Mouse (Mus musculus): ENCODE data around the gene Clcnkb. TPM values are rescaled to one million over a fixed set of nuclear protein-coding genes. Genes with fewer than 3 reads are reported as not detected.
A peak's percentile ranks its signal among the peaks of the same experiment; 100 is the strongest.

The Clcnkb gene
- polyA plus RNA-seq, 1 experiment from 2014 or later, result not detected

DNA sequence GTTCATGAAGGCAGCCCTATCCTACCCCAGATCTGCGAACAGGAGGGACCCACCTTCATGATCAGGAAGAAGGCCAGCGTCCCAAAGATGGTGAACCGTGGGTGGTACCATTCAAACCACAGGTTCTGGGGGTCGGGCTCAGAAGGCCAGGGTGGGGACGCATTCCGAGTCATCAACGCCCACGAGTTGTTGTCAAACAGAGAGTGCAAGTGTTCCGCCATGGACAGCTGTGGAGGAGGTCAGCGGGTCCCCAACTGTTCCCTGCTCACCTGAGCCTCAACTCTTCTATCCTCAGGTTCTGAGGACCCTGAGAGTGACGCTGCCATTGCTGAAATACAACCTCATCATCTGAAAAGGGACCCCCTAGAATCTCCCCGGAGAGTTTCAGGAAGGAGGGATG, 24.5 kb downstream of the Clcnkb start:
- no peak overlapping the region for H3K4me2 ChIP-seq
- no peak overlapping the region for H3K9ac ChIP-seq
- H3K4me3 ChIP-seq, result no peak overlapping the region
- H3K9me3 ChIP-seq, result no peaks in the 10 kb centered on the region
- no peak overlapping the region for H3K27ac ChIP-seq
- H3K36me3 ChIP-seq, result no peaks in the 10 kb centered on the region
- 83% methylated on average over 12 of the region's 12 CpGs for WGBS
- peaks cover 19% of the 10 kb centered on the region for H3K27me3 ChIP-seq
- peaks cover 4% of the 10 kb centered on the region; the same call in 1 of the 2 replicates for H3K4me1 ChIP-seq (replicated peaks)
- ATAC-seq (ENCODE audit: low FRiP score), result no peak

DNA sequence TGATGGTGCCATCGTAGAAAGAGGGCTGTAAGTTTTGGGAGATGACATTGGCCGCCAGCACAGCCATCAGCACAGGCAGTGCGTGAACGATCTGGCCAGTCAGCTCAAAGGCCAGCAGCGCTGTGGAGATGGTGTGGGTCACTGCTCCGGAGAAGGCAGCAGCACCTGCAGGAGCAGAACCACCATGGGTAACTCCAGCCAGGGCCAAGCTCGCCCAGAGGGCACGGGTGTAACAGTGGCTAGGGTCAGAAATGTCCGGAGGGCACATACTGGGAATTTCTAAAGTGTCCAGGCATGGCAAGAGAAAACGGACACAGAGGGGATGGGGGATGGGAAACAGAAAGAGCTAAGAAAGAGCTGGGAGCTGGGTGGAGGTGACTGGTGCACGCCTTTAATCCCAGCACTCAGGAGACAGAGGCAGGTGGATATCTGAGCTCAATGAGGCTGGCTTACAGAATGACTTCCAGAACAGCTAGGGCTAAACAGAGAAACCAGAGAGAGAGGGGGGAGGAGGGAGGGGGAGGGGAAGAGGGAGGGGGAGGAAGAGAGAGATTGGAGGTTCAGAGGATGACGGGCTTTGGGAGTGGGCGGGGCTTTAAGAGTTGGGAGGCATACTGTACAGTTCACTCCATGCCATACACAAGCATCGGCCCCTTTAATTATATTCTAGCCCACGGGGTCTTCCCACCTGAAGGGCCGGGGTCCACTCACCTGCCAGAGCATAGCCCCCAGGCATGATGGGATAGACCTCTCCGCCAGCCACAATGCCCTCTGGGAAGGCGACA, 26.3 kb downstream of the Clcnkb start:
- Histone ChIP-seq H3K9ac (no peak overlapping the region), H3K36me3 (no peaks in the 10 kb centered on the region), H3K27ac (no peak overlapping the region), H3K27me3 (peaks cover 12% of the 10 kb centered on the region), H3K9me3 (no peaks in the 10 kb centered on the region), H3K4me1 (replicated peaks) (peaks cover 2% of the 10 kb centered on the region; the same call in 1 of the 2 replicates), H3K4me3 (no peak overlapping the region), H3K4me2 (no peak overlapping the region)
- ATAC-seq (ENCODE audit: low FRiP score), result no peak
- 70% methylated on average over 18 of the region's 18 CpGs for WGBS

DNA sequence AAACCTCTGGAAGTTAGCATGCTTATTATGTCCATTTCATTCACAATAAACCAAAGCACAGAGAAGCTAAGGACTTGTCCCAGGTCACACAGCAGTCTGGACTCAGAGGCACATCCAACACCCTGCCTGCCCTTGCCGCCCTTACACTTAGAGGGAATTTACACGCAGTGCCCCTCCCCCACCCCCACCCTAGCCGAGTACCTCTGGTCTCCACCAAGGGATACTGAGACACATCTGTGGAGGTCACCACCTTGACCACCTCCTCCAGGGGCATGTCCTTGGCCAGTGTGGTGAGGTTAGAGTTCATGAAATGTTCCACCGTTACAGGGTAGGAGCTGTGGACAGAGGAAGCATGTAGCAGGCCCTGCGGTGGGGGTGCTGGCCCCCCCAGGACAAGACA, 27.9 kb downstream of the Clcnkb start:
- 64% methylated on average over 5 of the region's 5 CpGs for WGBS
- Histone ChIP-seq H3K9ac (no peak overlapping the region), H3K27me3 (peaks cover 25% of the 10 kb centered on the region), H3K4me3 (no peak overlapping the region), H3K36me3 (no peaks in the 10 kb centered on the region), H3K4me2 (no peak overlapping the region), H3K4me1 (replicated peaks) (peaks cover 11% of the 10 kb centered on the region; the same call in 1 of the 2 replicates), H3K27ac (no peak overlapping the region), H3K9me3 (no peaks in the 10 kb centered on the region)
- no peak for ATAC-seq (ENCODE audit: low FRiP score)

DNA sequence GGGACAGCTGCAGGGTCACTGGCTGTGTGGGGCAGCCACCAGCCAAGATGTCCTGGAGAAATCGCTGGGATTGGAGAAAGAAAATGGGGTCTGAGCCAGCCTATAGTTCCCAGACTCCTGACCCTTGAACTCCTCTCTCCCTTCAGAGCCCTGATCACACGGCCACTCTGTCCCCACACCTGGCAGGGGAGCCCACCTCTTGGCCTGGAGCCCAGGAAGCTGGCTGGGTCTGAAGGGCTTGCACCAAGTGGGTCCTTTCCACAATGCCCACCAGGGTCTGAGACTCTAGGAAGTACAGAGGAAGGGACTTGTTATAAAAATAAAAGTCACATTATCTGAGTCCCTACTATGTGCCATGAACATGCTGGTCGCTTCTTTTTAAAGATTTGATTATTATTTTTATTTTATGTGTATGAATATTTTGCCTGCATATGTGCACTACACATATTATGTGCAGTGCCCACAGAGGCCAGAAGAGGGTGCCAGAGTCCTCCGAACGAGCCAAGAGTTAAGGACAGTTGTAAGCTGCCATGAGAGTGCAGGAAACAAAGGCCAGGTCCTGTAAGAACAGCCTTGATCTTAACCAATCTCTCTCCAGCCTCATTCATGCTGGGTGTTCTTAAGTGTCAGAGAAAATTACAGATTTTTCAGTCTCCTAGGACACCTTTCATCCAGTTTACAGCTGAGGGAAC, 28.6 kb downstream of the Clcnkb start:
- Histone ChIP-seq H3K27ac (no peak overlapping the region), H3K27me3 (peaks cover 30% of the 10 kb centered on the region), H3K36me3 (no peaks in the 10 kb centered on the region), H3K9ac (no peak overlapping the region), H3K4me2 (no peak overlapping the region), H3K9me3 (no peaks in the 10 kb centered on the region), H3K4me3 (no peak overlapping the region), H3K4me1 (replicated peaks) (peaks cover 17% of the 10 kb centered on the region)
- WGBS, result 20% methylated on average over 5 of the region's 5 CpGs
- ATAC-seq (ENCODE audit: low FRiP score), result no peak

DNA sequence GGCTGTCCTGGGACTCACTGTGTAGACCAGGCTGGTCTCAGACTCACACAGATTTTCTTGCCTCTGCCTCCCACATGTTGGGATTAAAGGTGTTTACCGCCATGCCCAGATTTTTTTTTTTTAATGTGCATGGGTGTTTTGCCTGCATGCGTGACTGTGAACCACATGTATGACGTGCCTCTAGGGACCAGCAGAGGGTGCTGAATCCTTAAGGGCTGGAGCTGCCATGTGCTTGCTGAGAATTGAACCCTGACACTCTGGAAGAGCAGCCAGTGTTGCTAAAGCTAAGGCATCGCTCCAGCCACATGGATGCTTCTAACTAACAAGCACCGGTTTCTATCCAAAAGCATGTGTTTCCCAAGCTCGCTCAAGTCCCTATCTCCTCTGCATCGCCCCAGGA, 29.7 kb downstream of the Clcnkb start:
- H3K9ac ChIP-seq, result no peak overlapping the region
- H3K4me2 ChIP-seq, result no peak overlapping the region
- ATAC-seq (ENCODE audit: low FRiP score), result no peak
- H3K4me3 ChIP-seq, result no peak overlapping the region
- 77% methylated on average over 7 of the region's 7 CpGs for WGBS
- H3K36me3 ChIP-seq, result no peaks in the 10 kb centered on the region
- H3K27ac ChIP-seq, result no peak overlapping the region
- peaks cover 19% of the 10 kb centered on the region for H3K4me1 ChIP-seq (replicated peaks)
- H3K27me3 ChIP-seq, result peaks cover 38% of the 10 kb centered on the region
- H3K9me3 ChIP-seq, result no peaks in the 10 kb centered on the region

DNA sequence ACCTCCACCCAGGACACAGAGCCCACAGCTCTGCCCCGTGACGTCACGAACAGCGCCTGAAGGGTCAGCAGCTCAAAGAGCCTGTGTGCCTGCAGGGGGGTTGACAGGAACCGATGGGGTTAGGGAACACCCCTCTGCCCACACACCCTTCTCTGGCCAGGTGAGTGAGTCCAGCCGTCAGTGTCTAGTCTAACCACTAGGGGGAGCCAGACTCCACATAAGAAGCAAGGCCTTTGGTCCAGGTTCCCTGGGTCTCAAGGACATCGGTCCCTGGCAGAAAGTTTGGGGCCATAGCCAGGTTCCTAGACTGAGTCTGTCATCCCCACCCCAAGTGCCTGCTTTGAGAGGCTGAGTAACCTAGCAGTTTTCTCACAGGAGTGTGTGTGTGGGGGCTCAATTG, 30.5 kb downstream of the Clcnkb start:
- no peaks in the 10 kb centered on the region for H3K36me3 ChIP-seq
- peaks cover 47% of the 10 kb centered on the region for H3K27me3 ChIP-seq
- no peak overlapping the region for H3K4me3 ChIP-seq
- no peak for ATAC-seq (ENCODE audit: low FRiP score)
- H3K9me3 ChIP-seq, result no peaks in the 10 kb centered on the region
- no peak overlapping the region for H3K27ac ChIP-seq
- H3K4me2 ChIP-seq, result no peak overlapping the region
- 1% methylated on average over 6 of the region's 7 CpGs for WGBS
- H3K9ac ChIP-seq, result no peak overlapping the region
- peaks cover 19% of the 10 kb centered on the region for H3K4me1 ChIP-seq (replicated peaks)

DNA sequence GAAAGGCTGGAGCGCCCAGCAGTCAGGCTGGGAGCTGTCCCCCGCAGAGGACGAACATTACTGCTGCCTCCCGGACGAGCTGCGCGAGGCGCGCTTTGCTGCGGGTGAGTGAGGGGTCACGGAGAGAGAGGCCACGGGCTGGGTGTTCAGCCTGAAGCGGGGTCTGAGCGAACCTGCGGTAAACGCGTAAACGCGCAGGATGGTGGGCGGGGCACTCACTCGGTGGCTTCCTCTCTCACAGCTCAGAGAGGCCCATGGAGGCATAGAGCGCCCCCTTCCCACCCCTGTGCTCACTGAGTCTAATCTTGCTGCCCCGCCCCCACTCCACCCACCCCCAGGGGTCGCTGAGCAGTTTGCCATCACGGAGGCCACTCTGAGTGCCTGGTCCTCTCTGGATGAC, 33.4 kb downstream of the Clcnkb start:
- ATAC-seq (ENCODE audit: low FRiP score), result peak; percentile 19; the same call in 1 of the 2 replicates
- WGBS, result 2% methylated on average over 24 of the region's 25 CpGs
- Histone ChIP-seq H3K27ac (no peak overlapping the region), H3K4me3 (peak overlapping the region; percentile 29), H3K36me3 (no peaks in the 10 kb centered on the region), H3K4me2 (peak overlapping the region; percentile 55), H3K9me3 (no peaks in the 10 kb centered on the region), H3K4me1 (replicated peaks) (peaks cover 24% of the 10 kb centered on the region), H3K9ac (peak overlapping the region; percentile 55), H3K27me3 (peaks cover 53% of the 10 kb centered on the region)

DNA sequence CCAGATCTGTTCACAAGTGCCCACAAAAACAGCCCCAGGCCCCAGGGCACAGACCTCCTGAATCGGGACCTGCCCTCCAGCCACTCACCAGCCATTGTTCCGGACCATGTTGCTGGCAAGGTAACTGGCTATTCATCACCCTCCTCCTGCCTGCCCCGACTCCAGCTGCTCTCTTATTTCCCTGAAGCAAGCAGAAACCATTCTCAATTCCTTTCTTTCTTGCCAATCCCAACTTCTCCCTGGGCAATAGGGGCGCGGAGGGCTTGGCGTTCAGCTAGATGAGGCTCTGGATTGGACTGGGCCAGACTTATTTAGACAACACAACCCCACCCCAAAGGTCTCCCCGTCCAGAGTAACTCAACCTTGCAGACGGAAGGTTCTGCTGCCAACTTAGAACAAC, 36.1 kb downstream of the Clcnkb start:
- peaks cover 23% of the 10 kb centered on the region for H3K4me1 ChIP-seq (replicated peaks)
- no peak overlapping the region for H3K4me2 ChIP-seq
- no peak overlapping the region for H3K27ac ChIP-seq
- 41% methylated on average over 8 of the region's 8 CpGs for WGBS
- peaks cover 52% of the 10 kb centered on the region for H3K27me3 ChIP-seq
- H3K9me3 ChIP-seq, result no peaks in the 10 kb centered on the region
- no peak for ATAC-seq (ENCODE audit: low FRiP score)
- H3K4me3 ChIP-seq, result no peak overlapping the region
- H3K9ac ChIP-seq, result no peak overlapping the region
- H3K36me3 ChIP-seq, result no peaks in the 10 kb centered on the region

DNA sequence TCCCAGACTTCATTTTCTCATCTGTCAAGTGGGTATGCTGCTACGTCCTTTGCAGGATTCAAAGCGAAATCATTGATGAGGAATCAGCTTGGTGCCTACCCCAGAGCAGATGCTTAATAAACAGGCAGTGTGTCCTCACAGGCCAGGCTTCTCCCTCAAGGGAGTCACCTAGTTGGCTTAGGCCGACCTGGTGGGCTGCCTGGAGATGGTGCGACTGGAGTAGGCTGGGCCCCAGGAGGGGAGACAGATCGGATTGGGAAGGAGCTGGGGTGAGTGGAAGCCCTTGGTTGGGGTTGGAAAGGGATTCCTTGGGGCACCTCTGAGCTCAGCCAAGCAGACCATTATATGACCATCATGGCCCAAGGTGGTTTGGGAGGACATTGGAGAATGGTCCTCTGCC, 43.4 kb downstream of the Clcnkb start:
- H3K9me3 ChIP-seq, result no peaks in the 10 kb centered on the region
- ATAC-seq (ENCODE audit: low FRiP score), result no peak
- no peak overlapping the region for H3K4me3 ChIP-seq
- H3K27me3 ChIP-seq, result peaks cover 23% of the 10 kb centered on the region
- WGBS, result 94% methylated on average over 5 of the region's 5 CpGs
- no peak overlapping the region for H3K27ac ChIP-seq
- H3K9ac ChIP-seq, result no peak overlapping the region
- no peaks in the 10 kb centered on the region for H3K36me3 ChIP-seq
- peaks cover 13% of the 10 kb centered on the region for H3K4me1 ChIP-seq (replicated peaks)
- no peak overlapping the region for H3K4me2 ChIP-seq

DNA sequence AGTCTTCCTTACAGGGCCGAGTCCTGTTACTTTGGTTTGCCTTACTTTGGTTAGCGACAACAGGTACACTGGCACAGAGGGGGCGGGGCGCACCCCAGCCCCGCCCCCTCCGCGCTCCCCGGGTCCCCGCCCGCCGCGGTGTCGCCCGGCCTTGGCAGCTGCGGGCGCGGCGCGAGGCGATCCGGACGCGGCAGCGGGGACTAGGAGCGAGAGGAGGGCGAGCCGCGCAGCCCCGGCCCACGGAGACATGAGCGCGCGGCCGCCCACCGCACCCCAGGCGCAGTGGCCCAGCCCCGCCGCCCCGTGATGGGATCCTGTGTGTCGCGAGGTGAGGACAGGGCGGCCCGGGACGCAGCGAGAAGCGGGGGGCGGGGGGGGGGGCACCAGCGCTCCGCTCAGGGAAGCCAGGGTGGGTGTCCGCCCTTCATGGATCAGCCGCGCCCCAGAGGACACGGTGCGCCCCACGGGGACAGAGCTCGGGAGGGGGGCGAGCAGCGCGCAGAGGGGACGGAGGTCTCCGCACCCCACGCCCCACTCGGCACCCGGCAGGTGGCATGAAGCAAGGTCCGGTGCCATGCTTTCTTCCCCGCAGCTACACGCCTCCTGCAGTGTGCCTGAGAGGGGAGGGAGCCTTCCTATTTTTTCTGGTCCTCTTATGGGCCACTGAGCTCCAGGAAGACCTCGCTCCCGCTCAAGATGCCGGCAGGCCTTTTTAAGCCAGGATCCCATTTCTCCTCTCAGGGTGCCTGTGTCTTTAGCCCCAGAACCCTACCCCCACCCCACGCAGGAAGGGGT, 47.6 kb downstream of the Clcnkb start, which contains the start of gene Fam131c:
Fam131c (plus strand) TSS at position 224 of the 795 bp plus-strand sequence.
- Histone ChIP-seq H3K27ac (no peak within 1 kb of the TSS), H3K4me3 (peak within 1 kb of the TSS; percentile 61), H3K9ac (peak within 1 kb of the TSS; percentile 81), H3K36me3 (no peaks in the 10 kb centered on the region), H3K27me3 (peaks cover 60% of the 10 kb centered on the region), H3K4me1 (replicated peaks) (peaks cover 18% of the 10 kb centered on the region), H3K4me2 (peak within 1 kb of the TSS; percentile 92), H3K9me3 (no peaks in the 10 kb centered on the region)
- WGBS, result under 1% methylated on average over 60 of the region's 71 CpGs
- ATAC-seq (ENCODE audit: low FRiP score), result peak; percentile 21; the same call in 1 of the 2 replicates

DNA sequence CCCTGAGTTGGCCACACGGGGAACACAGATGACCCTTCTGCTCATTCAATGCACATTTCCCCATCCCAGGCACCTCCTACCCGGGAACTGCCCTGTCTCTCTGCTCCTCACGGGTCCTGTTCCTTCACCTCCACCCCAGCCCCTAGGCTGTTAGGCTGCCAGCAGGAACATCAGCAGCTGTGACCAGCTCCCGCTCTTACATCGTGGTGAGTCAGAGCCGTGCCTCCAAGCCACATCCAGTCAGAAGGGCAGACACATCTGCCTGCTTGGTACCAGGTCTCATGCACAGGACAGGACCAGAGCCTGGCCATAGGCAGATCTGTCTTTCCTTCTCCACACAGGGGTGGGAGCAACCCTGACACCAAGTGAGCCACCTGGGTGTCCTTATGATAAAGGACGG, 49.9 kb downstream of the Clcnkb start:
- Histone ChIP-seq H3K4me1 (replicated peaks) (peaks cover 21% of the 10 kb centered on the region), H3K4me2 (no peak overlapping the region), H3K4me3 (no peak overlapping the region), H3K27me3 (peaks cover 74% of the 10 kb centered on the region), H3K27ac (no peak overlapping the region), H3K9me3 (no peaks in the 10 kb centered on the region), H3K36me3 (no peaks in the 10 kb centered on the region), H3K9ac (no peak overlapping the region)
- 50% methylated on average over 7 of the region's 7 CpGs for WGBS
- ATAC-seq (ENCODE audit: low FRiP score), result no peak

DNA sequence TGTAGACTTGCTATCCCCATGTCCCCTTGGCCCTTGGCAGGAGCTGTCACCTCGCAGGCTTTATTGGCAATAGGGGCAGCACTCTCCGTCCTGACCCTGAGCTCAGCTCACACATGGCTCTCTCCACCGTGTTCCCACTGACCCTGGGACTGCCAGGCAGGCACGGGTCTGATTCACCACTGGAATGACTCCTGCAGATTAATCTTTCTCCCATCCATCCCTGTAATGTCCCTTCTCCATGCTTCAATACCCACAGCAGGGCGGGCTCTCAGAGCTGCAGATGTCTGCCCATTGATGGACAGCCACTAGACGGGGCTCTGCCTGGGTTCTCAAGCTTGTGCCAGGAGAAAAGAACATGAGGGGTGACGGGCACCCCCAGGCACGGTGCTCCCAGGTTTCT, 50.7 kb downstream of the Clcnkb start:
- no peak overlapping the region for H3K4me3 ChIP-seq
- H3K27me3 ChIP-seq, result peaks cover 74% of the 10 kb centered on the region
- no peaks in the 10 kb centered on the region for H3K9me3 ChIP-seq
- no peaks in the 10 kb centered on the region for H3K36me3 ChIP-seq
- 48% methylated on average over 8 of the region's 8 CpGs for WGBS
- no peak overlapping the region for H3K27ac ChIP-seq
- no peak overlapping the region; the same call in 1 of the 2 replicates for H3K9ac ChIP-seq
- H3K4me2 ChIP-seq, result no peak overlapping the region
- no peak for ATAC-seq (ENCODE audit: low FRiP score)
- peaks cover 22% of the 10 kb centered on the region for H3K4me1 ChIP-seq (replicated peaks)

Measured in hindbrain, embryonic 13.5 days (tissue).